Mouse (Mus musculus) heart, adult 8-10 months (tissue): ENCODE measurements around the gene Zfp503. TPM values are rescaled to one million over a fixed set of nuclear protein-coding genes. Genes with fewer than 3 reads are reported as not detected.

Source experiments
- DNase-seq: peaks from one replicate; pipeline ENCODE4 v3.0.0; 2022; ENCODE audit warnings: low spot score
- total RNA-seq, 4 experiments: library from RNA; stranded (reverse); gene quantifications; 2 replicates each; pipeline ENCODE4 v1.2.4; 2022

Gene Zfp503
- total RNA-seq, 4 experiments from 2014 or later = 1.9 to 2.2 (median 2.2) TPM

DNA sequence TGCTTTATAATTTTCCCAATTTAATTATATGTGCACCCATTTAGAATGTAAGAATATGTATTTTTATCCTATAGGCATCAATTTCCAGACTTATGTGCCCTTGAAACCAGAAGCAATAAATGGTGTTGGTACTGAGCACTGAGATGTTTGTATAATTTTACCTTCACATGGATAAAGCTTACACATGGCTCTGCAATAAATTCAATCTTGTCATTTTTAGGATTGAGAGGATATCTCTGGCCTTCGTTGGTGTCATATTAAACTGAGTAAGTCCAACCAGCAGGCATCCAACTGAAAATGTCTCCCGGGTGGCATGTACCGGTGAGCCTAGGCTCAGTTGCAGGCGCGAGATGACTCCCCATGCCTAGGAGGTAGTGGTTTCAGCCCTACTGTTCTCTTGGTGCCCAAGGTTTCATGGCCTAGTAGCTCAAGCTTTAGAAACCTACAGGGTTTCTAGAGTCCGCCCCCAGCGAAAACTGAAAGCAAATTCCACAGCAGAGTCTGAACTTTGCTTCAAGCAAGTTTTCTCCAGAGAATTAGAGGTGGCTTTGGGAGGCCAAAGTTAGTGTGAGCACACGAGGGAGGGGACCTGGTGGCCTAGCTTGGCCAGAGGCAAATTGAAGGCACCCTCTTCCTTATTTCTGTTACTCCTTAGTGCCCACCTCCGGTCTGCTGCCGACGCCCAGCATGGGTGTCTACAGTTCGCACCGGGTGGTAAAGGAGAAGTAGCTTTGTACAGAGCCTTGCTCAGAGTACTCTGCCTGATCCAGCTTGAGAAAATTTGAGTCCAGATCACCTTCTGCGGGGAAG is 4.1 kb upstream of the Zfp503 start:
- no peak for DNase-seq

DNA sequence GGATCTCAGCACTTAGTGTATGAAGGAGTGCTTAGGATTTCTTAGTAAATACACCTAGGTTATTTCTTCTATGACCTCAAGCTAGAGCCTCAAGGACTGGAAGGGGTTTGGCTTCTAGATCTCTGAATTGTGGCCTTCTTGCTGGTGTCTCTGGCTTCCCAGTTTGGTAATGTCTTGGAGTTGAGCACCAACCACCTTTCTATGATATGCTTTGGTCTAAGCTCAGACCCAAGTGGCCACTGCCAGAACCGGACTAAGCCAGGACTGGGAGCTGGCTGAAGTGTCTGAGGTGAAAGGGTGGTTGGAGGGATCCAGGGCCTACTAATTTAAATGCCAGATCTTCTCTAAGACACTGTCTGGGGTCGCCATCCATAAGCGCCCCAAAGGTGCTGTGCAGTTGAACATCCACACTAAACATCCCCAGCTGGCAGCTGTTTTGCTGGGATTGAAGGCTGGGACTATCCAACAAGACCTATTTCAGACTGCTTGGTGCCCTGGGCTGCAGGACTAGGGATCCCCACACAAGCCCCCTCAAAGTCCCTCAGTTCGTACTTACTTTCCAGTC is 3.0 kb upstream of the Zfp503 start:
- DNase-seq = no peak

DNA sequence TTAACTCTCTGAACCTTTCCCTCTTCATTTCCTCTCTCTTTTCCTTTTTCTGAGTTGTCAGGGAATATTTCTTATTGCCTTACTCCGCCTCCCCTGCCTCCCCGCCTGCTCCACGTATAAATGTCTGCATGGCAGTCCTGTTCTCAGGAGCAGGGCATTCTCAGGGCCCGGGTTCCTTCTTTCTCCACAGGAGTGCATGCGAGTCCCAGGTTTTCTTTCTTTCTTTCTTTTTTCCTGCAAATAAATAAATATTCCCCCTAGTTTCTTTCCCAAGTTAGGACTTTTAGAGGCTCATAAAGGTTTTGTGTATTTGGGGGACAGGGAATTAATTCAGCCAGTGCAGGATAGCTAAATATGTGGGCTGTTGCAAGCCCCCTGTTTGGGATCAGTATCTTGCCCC is 2.5 kb upstream of the Zfp503 start:
- no peak for DNase-seq

DNA sequence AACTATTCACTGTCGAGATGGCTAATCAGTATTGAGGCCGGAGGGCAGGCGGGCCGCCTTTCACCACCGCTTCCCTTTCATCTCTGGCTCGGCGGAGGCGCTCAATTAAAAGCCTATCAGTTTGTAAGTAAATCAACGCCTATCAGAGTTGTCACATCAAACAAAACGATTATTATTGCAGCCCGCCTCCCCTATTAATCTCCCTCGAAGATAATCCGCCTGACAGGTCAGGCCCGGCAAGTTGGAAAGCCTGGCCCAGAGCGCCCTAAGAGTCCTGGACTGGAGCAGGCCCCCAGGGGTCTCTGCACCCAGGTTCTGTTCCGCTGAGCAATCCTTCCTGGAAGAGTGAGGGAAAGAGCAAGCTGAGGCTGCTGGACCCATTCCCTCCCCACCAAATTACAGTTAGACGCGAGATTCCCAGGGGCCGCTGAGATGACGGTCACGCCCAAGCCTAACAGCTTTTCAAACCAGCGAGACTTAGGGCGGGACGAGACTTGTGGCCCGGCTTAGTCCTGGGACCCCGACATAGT is 1.9 kb upstream of the Zfp503 start:
- no peak for DNase-seq

DNA sequence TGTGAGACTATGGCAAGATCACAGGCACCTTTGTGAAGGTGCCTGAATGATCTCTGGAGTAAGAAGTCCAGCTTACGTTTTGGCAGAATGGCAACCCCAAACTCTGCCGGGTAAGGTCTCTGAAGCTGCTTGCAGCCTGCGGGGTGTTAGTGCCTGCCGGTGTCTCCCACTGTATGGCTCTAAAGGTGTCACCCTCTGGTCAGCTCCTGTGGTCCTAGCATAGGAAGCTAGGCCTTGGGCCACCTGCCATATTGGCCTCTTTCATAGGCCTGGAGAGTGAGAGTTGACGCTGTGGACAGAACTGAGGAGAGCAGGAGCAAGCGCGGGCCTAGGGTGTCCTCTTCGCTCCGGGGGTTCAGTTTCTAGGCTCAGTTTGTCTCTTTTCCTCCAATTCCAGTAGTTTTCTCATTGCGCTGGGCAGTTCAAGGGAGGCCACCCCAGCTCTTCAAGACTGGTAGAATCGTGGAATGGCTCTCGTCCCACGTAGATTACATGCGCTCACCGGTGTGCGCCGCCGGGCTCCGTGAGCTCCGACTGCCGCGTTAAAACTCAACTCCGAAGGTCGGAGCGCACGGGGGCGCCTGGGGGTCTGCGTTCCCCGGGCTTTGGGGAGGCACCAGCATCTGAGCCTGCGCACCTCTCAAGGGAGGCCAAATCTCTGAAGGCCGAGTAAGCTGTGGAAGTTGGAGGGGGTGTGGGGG is 1.1 kb upstream of the Zfp503 start:
- DNase-seq = no peak

DNA sequence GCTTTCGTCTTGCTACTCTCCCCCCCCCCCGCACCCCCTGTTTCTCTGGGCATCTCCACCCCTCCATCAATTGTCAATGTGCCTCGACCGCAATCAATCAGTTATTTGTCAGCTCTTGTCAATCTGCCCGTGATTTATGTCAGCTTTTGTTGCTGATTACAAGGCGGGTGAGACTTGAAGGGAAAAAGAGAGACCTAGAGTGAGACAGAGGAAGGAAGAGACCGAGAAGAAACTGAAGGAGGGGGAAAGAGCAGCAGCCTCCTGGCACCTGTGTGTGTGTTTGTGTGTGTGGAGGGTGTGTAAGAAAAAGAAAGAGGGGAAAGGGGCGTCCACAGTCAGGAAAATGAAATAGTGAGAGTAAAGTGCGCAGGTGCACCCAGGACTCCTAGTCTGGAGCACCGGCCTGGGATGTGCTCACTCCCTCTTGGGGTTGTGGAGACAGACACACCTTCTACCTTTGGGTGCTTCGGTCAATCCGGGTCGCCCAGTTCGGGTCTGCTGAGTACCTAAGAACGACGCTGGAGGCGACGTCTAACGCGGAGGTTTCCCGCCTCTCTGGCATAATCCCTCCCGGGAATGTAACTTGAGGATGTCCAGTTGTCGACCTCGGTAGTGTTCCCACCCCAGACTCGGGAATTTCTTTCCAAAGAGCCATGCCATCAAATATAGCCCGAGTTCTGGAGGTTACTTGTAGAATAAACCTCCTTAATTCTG is 667 bp downstream of the Zfp503 start:
- DNase-seq = no peak

DNA sequence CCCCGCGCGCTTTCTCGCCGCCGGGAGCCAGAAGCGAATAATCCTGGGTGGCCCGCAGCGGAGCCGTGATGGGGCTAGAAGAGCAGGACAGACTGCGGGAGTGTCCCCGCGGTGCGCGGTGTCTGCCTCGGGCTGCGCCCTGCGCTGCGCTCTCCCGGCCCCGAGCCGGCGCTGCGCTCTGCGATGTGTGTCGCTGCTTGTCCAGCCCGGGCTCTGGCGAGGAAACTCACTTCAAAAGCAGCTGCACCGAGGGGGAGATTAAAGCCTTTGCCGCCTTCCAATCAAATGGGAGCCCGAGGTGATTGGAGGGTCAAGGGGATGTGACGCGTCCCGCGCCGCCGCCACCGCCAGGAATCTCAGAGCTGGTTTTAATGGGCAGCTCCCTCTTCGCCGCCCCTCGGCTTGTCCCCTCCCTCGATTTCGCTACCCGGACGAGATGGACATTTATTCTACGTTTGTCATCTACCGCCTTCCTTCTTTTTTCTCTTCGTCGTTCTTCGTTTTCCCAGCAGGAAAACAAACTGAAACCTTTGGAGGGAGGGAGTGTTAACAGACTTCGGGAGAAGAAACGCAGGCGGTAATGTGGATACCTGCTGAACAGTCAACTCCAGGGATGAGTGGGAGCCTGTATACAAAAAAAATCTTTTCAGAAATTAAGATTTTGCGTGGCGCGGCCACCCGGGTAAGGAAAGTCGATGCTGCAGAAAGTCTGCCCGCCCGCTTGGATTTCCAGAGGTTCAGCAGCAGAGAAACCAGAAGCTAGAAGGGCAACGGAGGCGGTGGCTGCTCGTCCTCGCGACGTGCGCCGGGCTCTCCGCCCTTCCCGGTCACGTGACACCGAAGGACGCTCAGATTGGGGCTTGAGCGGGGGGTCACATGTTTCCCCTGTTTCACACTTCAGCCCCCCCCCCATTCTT is 1.5 kb downstream of the Zfp503 start:
- peak; percentile 98 for DNase-seq

DNA sequence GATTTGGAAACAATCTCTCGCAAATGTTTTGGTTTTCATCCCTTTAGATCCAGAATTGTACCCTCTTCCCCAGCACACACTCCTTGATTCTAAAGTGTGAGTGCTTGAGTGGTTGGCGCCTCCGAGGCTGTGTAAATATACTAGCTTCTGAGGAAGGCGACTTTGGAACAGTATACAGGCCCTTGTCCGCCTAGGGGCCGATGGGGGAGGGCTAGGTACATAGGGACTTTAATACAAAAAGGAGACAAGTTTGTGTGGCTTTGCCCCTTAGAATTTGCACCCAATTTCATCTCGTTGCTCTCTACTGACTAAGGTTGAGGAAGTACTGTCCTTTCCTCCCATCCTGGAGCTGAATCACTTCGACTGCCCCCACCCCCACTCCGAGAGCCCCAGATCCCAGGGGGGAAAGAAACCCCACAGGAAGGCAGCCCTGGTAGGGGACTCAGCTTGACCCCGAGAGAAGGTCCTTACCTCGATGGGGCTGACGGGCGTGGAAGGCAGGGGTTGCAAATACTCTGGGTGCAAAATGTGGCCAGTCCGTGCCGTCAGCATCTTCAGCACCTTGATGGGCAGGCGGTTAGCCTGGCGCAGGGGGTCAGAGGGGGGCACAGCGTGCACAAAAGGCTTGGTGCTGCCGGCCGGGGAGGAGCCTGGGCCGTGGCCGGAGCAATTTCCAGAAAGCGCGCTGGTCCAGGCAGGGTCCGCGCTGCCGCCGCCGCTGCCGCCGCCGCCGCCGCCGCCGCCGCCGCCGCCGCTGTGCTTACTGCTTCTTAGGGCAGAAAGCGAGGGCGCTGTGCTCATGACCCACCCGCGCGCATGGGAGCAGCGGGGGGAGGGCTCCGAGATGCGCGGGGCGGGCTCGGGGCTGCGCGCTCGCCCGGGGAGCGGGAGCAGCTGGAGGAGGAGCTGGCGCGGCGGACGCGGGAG is 2.4 kb downstream of the Zfp503 start:
- no peak for DNase-seq

DNA sequence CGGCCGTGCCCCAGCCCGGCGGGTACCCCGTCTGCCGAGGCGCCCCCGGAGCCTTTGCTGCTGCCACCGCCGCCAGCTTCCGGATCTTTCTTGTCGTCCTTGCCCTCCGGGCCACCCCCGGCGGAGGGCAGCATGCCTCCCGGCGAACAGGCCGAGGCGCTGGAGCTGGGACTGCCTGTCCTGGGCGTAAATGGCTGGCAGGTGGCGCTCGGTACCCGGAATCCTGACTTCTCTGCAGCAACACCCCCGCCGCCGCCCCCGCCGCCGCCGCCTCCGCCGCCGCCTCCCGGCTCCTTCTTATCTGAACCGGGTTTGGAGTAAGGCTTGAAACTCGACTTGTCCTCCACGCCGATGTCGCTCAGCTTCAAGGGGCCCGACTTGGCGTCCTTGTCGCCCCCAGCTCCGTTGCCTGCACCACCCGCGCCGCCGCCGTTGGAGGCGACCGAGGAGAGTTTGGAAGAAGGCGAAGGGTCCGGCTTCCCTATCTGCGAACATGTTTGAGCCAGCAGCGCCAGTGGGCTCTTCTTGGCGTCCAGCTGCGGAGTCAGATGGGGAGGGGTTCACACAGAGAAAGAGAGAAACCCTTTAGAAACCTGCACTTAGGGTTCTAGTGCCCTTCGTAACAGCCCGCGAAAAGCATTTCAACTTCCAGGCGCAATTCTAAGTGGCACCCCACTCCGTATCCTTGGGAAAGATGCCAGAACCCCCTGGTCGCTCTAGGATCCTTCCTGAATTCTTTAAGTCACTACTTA is 3.2 kb downstream of the Zfp503 start:
- DNase-seq = peak; percentile 79

DNA sequence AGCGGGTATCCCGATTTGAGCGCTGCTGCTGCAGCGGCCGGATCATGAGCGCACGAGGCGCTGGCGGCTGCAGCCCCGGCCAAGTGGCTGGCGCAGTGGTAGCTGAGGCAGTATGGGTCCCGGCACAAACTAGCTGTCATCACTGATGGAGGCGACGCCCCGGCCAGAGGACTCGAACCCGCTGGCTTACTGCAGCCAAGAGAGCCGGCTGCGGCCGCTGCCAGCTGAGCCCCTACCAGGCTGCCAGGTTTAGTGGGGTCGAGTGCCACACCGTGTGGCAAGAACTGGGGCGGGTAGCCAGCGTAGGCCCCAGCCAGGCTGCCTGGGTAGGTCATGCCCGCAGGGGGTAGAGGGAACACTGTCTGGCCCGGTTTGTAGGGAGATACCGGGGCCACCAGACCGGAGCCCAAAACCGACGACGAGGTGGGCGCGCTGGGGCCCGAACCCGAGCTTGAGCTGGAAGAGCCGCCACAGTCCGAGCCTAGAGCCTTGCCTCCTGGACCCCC is 3.9 kb downstream of the Zfp503 start:
- no peak for DNase-seq

DNA sequence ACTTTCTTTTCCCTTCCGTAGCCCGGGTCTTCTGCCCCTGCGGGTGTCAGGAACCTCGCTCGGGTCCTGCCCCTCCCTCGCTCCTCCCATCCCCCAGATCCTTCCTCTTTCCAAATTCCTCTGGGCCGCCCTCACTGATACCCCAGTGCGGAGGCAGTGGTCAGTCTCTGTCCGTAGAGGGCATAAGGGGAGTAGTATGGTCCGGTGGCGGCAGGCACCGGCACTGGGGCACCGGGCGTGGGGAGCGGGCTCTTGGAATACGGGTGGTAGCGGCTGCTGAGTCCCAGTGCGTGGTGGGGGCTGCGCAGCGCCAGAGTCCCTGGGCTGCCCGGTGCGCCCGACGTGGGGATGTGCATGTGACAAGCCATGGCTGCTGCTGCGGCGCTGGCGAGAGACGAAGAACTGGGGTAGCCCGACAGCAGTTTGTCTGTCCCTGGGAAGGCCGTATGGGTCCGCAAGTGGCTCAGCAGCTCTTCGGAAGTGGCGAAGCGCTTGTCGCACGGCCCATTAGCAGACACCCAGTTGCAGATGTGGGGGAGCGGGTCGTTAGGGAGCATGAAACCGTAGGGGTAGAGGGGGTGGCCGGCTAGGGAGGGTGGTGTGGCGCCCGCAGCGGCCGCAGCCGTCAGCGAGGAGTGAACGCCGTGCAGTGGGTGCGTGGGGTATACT is 4.5 kb downstream of the Zfp503 start:
- no peak for DNase-seq

DNA sequence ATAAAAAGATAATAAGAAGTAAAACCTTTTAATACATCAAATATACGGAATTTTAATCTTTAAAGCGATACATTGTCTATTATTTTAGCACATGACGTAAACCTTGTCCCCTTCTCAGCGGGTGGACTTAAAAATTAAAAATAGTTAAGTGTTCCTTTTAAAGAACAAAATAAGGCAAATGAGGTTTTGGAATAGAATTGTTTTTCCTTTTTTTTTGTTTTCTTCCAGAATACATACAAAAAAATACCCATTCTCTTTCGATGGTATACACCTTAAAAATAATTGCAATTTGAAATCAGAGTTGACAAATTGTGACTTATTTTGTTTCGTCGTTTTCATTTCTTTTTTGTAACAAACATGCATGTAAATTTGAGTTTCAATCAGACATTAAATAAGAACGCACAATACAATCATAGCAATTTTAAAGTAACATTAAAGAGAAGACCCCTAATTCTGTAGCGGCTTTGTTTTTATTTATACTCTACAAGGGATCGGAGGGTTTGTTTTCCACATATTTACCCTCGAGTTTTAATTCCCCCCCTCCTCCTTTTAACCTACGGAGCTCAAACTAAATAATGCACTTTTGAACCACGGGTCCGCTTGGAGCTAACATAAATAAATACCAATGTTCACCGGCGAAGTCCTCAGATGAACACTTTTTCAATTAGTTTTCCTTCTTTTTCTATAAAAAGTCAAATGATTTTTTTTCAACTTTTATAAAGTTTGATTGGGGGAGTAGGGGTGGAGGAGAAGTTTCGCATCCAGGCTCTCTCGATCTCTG is 5.3 kb downstream of the Zfp503 start:
- no peak for DNase-seq

DNA sequence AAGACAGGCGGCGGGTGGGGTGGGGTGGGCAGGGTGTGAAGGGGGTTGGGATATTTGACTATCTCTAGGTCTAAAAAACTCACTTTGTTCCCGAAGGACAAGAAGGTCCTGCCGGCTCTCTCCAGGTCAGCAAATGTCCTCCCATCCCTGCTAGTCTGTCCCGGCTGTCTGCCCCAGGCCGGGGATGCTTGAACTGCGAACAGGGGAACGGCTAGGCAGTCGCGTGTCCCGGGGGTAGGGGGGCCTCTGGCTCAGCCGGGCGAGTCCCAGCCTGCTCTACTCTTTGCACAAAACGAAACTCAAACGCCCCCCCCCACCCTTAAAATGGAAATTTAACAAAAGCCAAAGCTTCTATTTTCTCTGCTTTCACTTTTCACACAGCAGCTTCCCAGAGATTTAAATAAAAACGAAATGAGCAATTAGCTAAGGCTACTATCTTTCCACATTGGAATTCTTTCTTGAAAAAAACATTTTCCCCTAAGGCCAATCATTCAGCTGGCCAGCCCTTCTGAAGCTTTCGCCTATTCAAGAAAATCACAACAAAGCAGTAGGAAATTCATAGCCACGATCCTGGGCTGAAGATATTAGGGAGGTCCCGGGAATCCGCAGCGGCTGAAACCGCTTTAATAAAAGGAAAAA is 6.0 kb downstream of the Zfp503 start:
- no peak for DNase-seq

DNA sequence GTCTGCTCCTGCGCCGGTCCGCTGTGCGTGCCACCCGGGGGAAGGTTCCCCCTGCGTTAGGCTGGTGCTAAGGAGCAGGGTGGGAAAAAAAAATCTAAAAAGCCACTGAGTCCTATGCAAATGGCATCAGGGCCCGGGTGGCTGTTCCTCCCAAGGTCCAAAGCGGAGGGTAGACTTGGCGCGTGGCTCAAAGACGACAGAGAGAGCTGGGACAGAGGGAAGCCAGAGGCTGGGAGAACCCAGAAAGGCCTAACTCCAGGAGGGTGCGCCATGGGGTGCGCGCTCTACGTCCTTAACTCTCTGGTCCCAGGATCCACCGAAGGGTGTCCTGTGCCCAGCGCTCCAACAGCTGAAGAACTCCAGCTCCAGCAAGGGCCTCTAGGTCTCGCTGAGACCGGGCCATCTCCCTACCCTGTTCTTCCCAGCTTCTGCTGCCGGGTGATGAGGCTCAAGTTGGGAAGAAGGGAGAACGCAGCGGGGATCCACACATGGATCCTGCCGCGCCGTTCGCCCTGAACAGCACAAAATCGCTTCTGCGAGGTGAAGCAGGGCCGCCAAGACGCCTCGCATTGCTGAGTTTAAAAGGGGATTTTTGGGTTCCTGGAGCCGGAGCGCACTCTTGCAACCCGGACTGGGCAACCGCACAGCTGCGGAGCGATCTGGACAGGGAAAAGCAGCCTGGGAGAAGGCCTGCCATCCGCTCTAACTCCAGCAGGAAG is 6.7 kb downstream of the Zfp503 start:
- no peak for DNase-seq

DNA sequence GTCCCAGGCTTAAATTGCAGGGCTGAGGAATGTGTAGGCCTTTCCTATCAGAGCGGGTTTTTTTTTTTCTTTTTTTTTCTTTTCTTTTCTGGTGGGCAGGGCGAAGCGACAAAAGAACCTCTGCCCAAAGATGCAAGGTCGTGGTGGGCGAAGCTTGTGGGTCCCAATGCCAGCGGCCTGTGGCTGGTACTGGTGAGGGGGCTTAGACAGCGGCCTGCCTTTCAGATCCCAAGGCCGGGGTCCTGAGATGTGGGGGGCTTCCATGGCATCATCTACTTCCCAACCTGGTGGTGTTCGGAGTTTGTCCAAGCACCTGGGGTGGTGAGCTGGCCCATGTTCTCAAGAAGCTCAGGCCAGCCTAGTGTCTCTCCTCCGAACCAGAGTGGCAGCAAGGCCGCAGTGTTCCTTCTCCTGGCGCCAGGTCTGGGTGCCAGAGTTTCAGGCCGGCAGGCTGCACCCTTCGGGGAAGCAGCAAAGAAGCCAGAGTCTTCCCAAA is 7.3 kb downstream of the Zfp503 start:
- DNase-seq = no peak

DNA sequence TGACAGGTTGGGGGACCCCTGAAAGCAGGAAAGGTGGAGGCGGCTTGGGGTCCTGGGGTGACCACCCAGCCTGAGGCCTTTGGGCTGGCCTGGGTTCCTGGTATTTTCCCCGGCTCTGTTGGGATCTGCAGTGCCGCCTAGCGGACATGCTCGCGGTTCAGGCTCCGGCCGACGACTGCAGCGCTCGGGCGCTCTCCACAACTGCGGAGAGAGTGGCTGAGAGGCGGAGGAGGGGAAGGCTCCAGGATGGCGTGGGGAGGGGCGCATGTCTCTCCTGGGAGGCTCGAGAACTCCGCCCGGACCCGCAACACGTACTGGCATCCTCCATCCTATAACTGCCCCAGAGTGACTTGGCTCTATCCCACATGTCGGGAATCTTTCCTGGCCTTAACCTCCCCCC is 7.9 kb downstream of the Zfp503 start:
- peak; percentile 67 for DNase-seq
